Comparison of ENCODE assay signal across 8 mouse cellular contexts in genomic region chr7:125490947-125491735, GRCm38 (mm10). TPM values are rescaled to one million over a fixed set of nuclear protein-coding genes. Genes with fewer than 3 reads are reported as not detected.
DNase-seq lines count a peak whose midpoint lies in the region; ATAC-seq lines count a peak whose summit lies in the region.

Gene Nsmce1 (minus strand): TSS chr7:125491596.

- peak within 1 kb of the TSS; percentile 85 for H3K27ac ChIP-seq in lung, embryonic 16.5 days (ENCODE audit: low read length)

- peak; percentile 93 for DNase-seq in MEL-GATA-1-ER (ENCODE audit: extremely low read depth, low read depth)
- peak; percentile 93 for DNase-seq in cerebellum, adult 8-10 months
- peak; percentile 95 for DNase-seq in forelimb bud, embryonic 11.5 days (ENCODE audit: low read depth, low spot score)
- DNase-seq in layer of hippocampus, adult 9-10 months (ENCODE audit: low spot score): peak; percentile 90
- DNase-seq in ovary, postnatal 10 days (ENCODE audit: low spot score): peak; percentile 77
- DNase-seq in thymus, postnatal 10 days (ENCODE audit: low spot score in 2 of 2): peak; percentile 95 to 98

- H3K27me3 ChIP-seq in lung, embryonic 16.5 days (ENCODE audit: control insufficient read depth, insufficient read depth, low read depth, low read length): no peaks in the 10 kb centered on the region

- H3K9ac ChIP-seq in lung, embryonic 16.5 days (ENCODE audit: low read length): peak within 1 kb of the TSS; percentile 78

- WGBS in lung, embryonic 16.5 days: under 1% methylated on average over 56 of the region's 56 CpGs

- peaks cover 1% of the 10 kb centered on the region; the same call in 1 of the 2 replicates for H3K36me3 ChIP-seq in lung, embryonic 16.5 days (ENCODE audit: control insufficient read depth, insufficient read depth, low read length)

- H3K9me3 ChIP-seq in lung, embryonic 16.5 days (ENCODE audit: control insufficient read depth, low read length): no peaks in the 10 kb centered on the region

- peaks cover 12% of the 10 kb centered on the region for H3K4me1 ChIP-seq in lung, embryonic 16.5 days (replicated peaks; ENCODE audit: control insufficient read depth, insufficient read depth, low read length)

- H3K4me2 ChIP-seq in lung, embryonic 16.5 days (ENCODE audit: low read depth, low read length): peak within 1 kb of the TSS; percentile 62

- H3K4me3 ChIP-seq in lung, embryonic 16.5 days (ENCODE audit: low read length): peak within 1 kb of the TSS; percentile 69

- peak; percentile 96 to 97 for ATAC-seq in hematopoietic stem cell, adult 5-6 weeks (replicated peaks in 1 of 2; ENCODE audit: insufficient read depth in 1 of 2, low FRiP score in 2 of 2, low TSS enrichment in 1 of 2, low read depth in 1 of 2, poor library complexity in 2 of 2, severe bottlenecking in 2 of 2)
- peak; percentile 99 for ATAC-seq in lung, embryonic 16.5 days (ENCODE audit: low read depth)

RNA-seq across cellular contexts. Expression of gene Nsmce1, which starts in this region (rescaled TPM):
- total RNA-seq in hematopoietic stem cell, adult 5-6 weeks (2017): 65.5 and 101 TPM in 2 replicates
- polyA plus RNA-seq in lung, embryonic 16.5 days (2015; fragmentation: Nextera tagmentation; extraction: Ambion mirVana): 148 and 151 TPM in 2 replicates

Comparison
In these comparisons a context has a peak if more than half of its experiments do, and no peak if none do; other contexts are left out.
1. Peak in every context shown above with its lines: DNase-seq, ATAC-seq, H3K4me3 ChIP-seq and H3K27ac ChIP-seq.